Mouse (Mus musculus) mesoderm, embryonic 11.5 days (tissue): ENCODE measurements around the gene Tagln2.

Experiments
- DNase-seq: peaks from one replicate; pipeline ENCODE4 v3.0.0-alpha.2; 2012; ENCODE audit warnings: low read depth, low spot score

Gene Tagln2

GRCm38 (mm10) chr1:172503111-172503997 lies 3.5 kb downstream of the Tagln2 start:
- no peak for DNase-seq

DNA sequence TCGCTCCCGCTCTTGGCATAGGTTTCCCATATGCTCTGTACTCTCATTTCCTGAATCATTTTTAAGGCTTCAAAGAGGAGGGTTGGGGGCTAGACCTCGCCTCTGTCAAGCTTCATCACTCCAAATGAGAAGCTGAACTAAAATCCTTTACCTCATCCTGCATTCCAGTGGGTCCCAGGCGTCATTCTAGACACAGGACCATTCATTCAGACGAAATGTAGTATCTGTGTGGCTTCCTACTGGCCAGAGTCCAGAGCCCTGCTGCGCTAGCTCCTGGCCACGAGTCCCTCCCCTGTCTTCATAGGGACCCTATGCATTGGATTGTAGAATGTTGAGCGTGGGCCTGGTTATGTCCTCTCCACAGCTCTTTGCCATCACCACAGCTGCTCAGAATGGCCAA lies 4.9 kb downstream of the Tagln2 start:
- DNase-seq = no peak

GRCm38 (mm10) chr1:172507001-172507400 lies 7.2 kb downstream of the Tagln2 start:
- DNase-seq = no peak

DNA sequence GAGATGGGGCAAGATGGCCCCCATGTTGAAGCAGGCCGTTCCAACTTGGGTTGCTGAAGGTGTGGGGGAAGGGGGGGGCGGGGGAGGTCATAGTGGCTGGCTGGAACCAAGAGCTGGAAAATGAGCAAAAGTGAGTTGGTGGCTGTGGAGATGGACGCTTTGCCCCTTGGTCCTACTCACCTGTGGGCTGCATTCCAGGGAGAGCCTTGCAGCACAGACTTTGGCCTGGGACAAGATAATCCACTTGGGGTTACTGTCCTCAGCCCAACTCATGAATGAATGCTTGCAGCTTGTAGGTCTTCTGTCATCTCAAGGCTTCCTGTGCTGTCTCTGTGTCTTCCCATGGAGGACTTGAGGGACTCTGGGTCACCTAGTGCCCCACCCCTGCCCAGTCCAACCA lies 7.9 kb downstream of the Tagln2 start:
- DNase-seq = no peak

DNA sequence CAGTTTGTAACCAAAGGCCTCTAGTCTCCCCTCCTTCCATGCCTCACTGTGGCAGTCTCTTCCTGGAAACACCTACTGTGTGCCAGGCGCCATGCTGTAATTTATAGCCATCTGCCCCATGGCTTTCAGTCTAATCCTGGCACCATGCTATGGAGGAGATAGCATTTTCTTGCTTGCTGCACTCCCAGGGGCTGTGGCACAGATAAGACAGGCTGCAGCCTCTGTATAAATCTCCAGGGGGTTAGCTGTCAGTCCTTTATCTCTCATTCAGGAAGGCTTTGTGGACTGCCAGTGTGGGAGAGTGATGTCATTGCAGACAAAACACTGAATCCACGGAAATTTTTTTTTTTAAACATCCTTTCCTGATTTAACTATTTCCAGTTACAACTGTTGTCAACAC lies 8.3 kb downstream of the Tagln2 start:
- no peak for DNase-seq

- DNase-seq = no peak
These were observed 9.4 kb downstream of the Tagln2 start for GRCm38 (mm10) chr1:172509235-172509634.

GRCm38 (mm10) chr1:172509983-172510382 lies 10.1 kb downstream of the Tagln2 start:
- no peak for DNase-seq

DNA sequence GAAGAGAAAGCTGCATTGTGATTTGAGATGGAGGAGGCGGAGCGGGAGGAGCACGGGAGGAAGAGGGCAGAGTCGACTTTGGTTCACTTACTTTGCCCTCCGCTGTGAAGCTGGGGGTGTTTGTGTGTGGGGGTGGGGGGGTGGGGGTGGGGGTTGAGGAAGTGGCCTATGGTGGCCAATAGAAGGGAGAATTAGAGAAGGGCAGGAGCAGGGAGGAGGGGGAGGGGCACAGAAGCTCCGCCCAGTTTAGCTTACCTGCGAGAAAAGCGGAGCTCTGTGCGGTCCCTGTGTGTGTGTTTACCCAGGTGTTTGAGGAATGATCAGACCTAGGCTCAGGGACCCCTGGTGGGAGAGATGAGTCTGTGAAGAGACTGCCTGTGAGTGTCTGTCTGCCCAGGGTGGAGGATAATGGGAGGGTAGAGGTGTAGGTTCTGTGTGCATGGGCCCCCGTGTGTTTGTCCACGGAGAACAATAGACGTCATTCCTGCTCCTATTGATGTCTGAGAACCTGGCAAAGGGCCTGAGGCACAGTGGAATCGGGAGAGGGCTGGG lies 10.7 kb downstream of the Tagln2 start:
- DNase-seq = no peak

DNA sequence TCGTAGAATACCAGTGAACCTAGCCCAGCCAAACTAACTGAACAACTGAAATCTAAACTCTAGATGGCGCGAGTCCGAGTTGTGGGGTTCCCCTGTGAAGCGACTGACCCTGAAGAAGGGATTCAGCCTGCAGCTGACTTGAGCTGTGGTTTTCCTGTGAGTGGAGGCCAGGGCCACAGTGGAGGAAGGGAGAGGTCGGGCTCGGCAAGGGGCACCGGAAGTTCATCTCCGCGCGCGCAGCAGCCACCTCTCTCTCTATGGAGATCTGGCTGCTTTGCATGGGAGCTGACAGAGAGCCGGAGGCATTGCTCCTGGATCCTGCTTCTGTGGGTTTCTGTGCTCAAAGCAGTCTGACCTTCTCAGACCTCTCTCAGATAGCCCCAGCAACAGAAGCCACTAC lies 13.1 kb downstream of the Tagln2 start:
- DNase-seq = no peak

GRCm38 (mm10) chr1:172513525-172514212 lies 13.8 kb downstream of the Tagln2 start:
- no peak for DNase-seq

DNA sequence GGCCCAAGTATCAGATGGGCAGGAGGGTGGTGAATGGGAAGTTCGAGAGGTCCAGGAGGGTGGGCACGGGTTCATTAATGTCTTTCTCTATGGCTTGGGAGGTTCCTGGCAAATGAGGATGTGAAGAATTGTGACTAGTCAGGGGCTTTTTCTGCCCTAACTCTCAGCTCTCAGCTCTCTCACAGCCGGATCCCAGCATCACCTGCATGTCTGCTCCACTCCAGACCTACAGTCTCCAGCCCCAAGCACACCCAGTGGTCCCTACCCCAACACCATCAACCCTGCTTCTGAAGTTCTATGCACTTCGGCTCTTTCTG lies 14.3 kb downstream of the Tagln2 start:
- no peak for DNase-seq

DNA sequence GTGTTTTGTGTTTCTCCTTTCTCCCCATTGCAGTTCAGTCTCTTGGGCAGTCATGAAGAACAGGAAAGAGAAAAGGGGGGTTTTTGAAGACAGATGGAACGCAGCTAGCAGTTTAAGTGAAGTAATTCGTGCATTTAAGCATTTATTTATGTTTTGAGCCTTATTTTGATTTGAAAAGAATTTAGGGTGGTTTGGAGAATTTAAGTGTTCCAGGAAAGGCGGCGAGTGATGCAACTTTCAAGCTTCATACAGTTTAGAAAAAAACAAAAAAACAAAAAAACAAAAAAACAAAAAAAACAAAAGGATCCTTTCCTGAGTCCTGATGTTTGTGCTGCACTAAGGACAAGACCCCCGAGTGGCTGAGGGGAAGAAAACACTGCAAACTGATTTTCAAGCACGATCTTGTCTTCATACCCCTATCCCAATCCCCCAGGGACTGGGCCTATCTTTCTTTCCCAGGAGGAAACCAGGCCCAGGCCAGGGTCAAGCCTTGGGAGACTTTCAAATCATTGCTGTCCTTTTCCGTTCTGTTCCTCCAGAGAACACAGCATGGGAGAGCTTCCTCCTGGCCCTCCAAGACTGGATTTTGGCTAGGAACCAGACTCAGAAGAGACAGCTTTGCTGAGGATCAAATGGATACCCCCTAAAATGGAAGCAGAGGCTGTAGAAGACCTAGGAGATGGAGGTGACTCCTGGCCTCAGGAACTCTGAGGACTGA lies 14.9 kb downstream of the Tagln2 start:
- DNase-seq = no peak

DNA sequence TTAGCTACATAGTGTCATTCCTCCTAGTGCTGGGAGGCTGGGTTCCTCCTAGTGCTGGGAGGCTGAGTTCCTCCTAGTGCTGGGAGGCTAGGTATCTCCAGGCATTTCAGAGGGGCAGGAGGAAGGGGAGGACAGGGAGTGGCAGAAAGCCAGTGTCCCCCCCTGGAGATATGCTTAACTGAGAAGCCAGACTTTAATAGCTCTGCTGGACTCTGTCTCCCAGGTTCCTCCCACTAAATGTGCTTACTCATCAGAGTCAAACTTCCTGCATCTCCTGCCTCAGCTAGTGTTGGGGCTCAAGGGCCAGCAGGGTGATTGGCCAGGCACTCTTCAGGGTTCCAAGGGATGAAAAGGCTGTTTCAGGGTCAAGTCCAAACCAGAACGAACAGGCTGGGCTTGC lies 15.5 kb downstream of the Tagln2 start:
- DNase-seq = no peak

- DNase-seq = no peak
These were observed 18.2 kb downstream of the Tagln2 start for GRCm38 (mm10) chr1:172518013-172518412.

DNA sequence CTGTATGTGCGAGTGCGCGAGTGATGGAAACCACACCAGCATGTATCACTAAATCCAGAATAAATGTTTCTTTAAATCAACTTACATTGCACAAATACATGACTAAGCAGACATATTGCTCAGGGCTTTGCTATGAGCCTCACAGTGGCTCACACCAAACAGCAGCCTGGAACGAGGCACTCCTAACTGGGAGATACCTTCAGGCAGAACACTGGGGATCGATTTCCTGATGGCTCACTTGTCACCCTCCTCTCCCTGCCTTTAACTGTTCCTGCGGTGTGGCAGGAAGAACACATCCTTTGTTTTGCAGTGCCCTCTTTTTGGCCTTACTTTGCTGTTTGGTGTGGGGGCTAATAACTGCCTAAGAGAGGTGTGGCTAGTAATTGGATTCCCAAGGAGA lies 19.8 kb downstream of the Tagln2 start:
- DNase-seq = no peak

- peak; percentile 95 for DNase-seq
These were observed 21.0 kb downstream of the Tagln2 start, which contains the start of gene Cfap45 for GRCm38 (mm10) chr1:172520576-172521440. TSS of gene Cfap45 (plus strand) at chr1:172520801.

DNA sequence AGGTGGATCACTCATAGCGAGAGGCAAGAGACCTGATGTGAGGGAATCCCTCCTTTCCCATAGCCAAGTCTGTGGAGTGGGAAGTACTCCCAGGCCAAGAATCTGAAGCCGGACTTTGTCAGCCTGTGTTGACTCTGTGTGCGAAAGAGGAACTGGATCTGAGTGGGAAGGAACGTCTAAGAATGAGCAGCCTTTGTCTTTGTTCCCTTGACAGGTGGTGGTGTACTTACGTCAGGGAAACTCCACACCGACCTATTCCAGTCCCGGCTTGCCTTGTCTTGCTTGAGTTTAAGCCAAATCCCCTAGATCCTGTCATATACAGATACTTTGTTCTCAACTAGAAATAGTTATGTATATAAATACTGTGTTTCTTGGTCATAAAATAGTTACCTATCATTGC lies 22.7 kb downstream of the Tagln2 start:
- no peak for DNase-seq

DNA sequence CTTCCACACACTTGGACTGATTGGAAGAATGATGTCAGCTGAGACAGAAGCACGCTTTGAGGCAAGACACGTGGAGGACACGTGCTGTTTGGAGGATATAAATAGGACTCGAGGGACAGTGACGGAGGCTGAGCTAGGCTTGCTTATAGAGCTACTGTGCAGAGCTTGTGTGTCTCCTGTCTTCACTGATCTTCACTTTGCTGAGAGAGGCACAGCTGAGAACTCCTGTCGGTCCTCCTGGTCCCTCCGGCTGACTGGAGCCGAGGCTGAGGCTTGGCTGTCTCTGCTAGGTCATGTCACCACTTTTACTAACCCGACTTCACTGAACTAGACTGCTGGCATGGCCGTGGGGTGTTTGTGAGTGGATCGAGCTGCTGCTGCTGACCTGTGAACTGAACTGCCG lies 23.9 kb downstream of the Tagln2 start:
- no peak for DNase-seq

- peak; percentile 61 for DNase-seq
These were observed 25.3 kb downstream of the Tagln2 start for GRCm38 (mm10) chr1:172525027-172525764.

DNA sequence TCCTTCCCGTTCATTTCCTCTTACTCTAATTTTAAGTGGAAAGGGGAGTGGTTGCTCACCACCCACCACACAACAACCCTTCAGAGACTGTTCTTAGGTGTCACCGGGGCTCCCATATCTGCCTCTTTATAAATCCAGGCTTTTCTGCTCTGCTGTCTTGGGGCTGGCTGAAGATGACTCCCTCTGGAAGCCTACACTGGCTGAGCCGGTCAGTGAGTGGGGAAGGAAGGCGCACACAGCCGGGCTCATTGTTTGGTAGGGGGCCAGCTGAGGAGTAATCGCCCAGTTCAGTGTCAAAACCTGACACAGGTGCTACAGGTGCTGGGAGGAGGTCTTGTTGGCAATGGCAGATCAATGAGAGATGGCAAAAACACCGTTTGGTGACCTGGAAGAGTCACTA lies 26.1 kb downstream of the Tagln2 start:
- DNase-seq = no peak
